Mouse (Mus musculus): Measurements from ENCODE around the gene Zfp422. TPM values are rescaled to one million over a fixed set of nuclear protein-coding genes. Genes with fewer than 3 reads are reported as not detected.
A peak's percentile ranks its signal among the peaks of the same experiment; 100 is the strongest.

The Zfp422 gene
- total and polyA plus RNA-seq, 3 experiments: 13.1 to 19.2 (median 14.8) TPM

GRCm38 (mm10) chr6:116636581-116637235 lies 7.9 kb upstream of the Zfp422 start:
- no peak overlapping the region for H3K9ac ChIP-seq (ENCODE audit: low read depth, low read length)
- no peak for TF ChIP-seq POLR2A (IDR thresholded peaks at IDR 0.05; ENCODE audit: insufficient read depth, low read depth, low read length)
- TF ChIP-seq EP300 (IDR thresholded peaks at IDR 0.05; ENCODE audit: insufficient read depth, low read depth, low read length): no peak
- peak in 1 of 2 experiments; percentile 23 for DNase-seq
- H3K4me3 ChIP-seq: no peak overlapping the region
- intact Hi-C loops (cut with DNase I): no loop called here
- no peaks in the 10 kb centered on the region for H3K79me2 ChIP-seq (replicated peaks; ENCODE audit: control insufficient read depth, insufficient read depth, low read length)
- peak overlapping the region; percentile 90 for H3K27ac ChIP-seq
- peaks cover 34% of the 10 kb centered on the region for H3K4me1 ChIP-seq (ENCODE audit: control insufficient read depth, insufficient read depth, low read length)
- no peaks in the 10 kb centered on the region for H3K27me3 ChIP-seq (ENCODE audit: control insufficient read depth, insufficient read depth, low read length)
- peaks cover 12% of the 10 kb centered on the region for H3K36me3 ChIP-seq (ENCODE audit: control insufficient read depth, insufficient read depth, low read length)
- 42% methylated on average over 9 of the region's 9 CpGs for WGBS

- Histone ChIP-seq H3K27me3 (ENCODE audit: control insufficient read depth, insufficient read depth, low read length) (no peaks in the 10 kb centered on the region), H3K9ac (ENCODE audit: low read depth, low read length) (peak overlapping the region; percentile 50; the same call in 1 of the 2 replicates), H3K4me1 (ENCODE audit: control insufficient read depth, insufficient read depth, low read length) (peaks cover 34% of the 10 kb centered on the region), H3K36me3 (ENCODE audit: control insufficient read depth, insufficient read depth, low read length) (peaks cover 12% of the 10 kb centered on the region), H3K4me3 (no peak overlapping the region), H3K79me2 (replicated peaks; ENCODE audit: control insufficient read depth, insufficient read depth, low read length) (no peaks in the 10 kb centered on the region), H3K27ac (peak overlapping the region; percentile 90)
- 15% methylated on average over 10 of the region's 10 CpGs for WGBS
- DNase-seq: peak; percentile 87 to 91
- intact Hi-C loops (cut with DNase I): loop anchor here (1.0 kb wide), 2 partner anchors 9 to 15 kb away; partner anchors contain the start of gene Depp1
- TF ChIP-seq EP300 (IDR thresholded peaks at IDR 0.05; ENCODE audit: insufficient read depth, low read depth, low read length) (peak; percentile 100), POLR2A (IDR thresholded peaks at IDR 0.05; ENCODE audit: insufficient read depth, low read depth, low read length) (peak; percentile 56; the same call in 1 of the 2 replicates), CTCF (IDR thresholded peaks at IDR 0.05) (no peak)
These were observed 6.7 kb upstream of the Zfp422 start for GRCm38 (mm10) chr6:116635251-116636180.

DNA sequence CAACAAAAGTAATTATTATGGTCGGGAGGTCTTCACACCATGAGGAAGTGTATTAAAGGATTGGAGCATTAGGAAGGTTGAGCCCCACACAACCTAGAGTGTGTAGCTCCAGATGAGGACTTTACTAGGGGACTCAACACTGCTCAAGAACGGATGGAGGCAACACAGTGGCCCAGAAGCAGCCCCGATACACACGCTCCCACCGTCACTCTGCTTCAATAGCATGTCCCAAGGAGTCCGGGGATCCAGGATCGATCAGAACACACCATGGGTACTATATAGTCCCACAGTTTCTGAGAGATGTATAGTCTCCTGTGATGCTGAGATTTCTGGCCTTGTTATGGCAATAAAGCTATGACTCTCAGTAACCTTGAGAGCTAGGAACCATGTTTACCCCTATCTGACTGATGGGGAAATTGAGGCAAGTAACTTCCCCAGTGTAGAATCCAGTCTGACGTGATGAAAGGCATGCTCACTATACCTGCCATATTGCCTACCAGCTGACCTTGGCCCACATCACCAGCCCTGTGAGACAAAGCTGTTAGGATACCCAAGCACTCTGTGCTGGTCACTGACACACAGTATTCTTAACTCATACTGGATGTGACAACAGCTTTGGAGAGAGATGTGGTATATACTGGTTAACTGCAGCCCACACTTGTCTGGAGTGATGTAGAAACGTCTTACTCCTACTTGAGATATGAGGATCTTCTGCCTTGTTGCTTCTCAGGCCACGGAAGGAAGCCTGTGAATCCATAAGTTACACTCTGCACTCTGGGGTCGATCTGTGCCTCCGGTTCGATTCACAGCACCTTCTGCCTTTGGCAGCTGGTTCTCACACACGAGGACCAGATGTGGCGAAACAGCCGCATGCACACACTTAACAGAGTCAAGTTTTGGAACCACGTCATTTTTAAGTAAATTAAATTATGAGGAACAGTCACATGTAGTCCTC lies 5.2 kb upstream of the Zfp422 start:
- H3K27me3 ChIP-seq (ENCODE audit: control insufficient read depth, insufficient read depth, low read length): no peaks in the 10 kb centered on the region
- no peak for DNase-seq
- 92% methylated on average over 17 of the region's 17 CpGs for WGBS
- intact Hi-C loops (cut with DNase I): no loop called here
- TF ChIP-seq CTCF (IDR thresholded peaks at IDR 0.05) (no peak), POLR2A (IDR thresholded peaks at IDR 0.05; ENCODE audit: insufficient read depth, low read depth, low read length) (no peak), EP300 (IDR thresholded peaks at IDR 0.05; ENCODE audit: insufficient read depth, low read depth, low read length) (no peak)
- peaks cover 14% of the 10 kb centered on the region for H3K36me3 ChIP-seq (ENCODE audit: control insufficient read depth, insufficient read depth, low read length)
- no peaks in the 10 kb centered on the region for H3K79me2 ChIP-seq (replicated peaks; ENCODE audit: control insufficient read depth, insufficient read depth, low read length)
- H3K4me3 ChIP-seq: no peak overlapping the region
- peaks cover 31% of the 10 kb centered on the region for H3K4me1 ChIP-seq (ENCODE audit: control insufficient read depth, insufficient read depth, low read length)
- H3K9ac ChIP-seq (ENCODE audit: low read depth, low read length): no peak overlapping the region
- H3K27ac ChIP-seq: peak overlapping the region; percentile 90

DNA sequence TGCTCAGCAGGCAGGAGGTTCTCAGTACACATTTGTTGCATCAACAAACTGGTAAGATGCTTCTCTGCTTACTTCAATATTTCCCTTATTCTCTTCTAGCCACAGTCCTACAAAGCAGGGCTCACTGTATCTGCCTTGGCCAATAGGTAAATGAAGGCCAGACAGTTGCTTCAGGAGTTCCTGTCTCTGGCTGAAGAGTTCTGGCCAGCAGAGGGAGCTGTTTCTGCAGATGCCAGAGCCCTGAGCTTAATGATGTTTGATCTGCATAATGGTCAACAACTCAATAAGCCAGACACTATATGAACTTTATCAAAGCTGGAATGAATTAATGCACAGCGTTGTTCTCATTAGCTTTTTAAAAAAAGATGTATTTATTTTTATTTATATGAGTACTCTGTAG lies 3.3 kb upstream of the Zfp422 start:
- Histone ChIP-seq H3K27me3 (ENCODE audit: control insufficient read depth, insufficient read depth, low read length) (no peaks in the 10 kb centered on the region), H3K4me3 (no peak overlapping the region), H3K36me3 (ENCODE audit: control insufficient read depth, insufficient read depth, low read length) (peaks cover 12% of the 10 kb centered on the region), H3K27ac (no peak overlapping the region), H3K79me2 (replicated peaks; ENCODE audit: control insufficient read depth, insufficient read depth, low read length) (no peaks in the 10 kb centered on the region), H3K4me1 (ENCODE audit: control insufficient read depth, insufficient read depth, low read length) (peaks cover 19% of the 10 kb centered on the region), H3K9ac (ENCODE audit: low read depth, low read length) (no peak overlapping the region)
- TF ChIP-seq EP300 (IDR thresholded peaks at IDR 0.05; ENCODE audit: insufficient read depth, low read depth, low read length): peak; percentile 81
- peak; percentile 94 for TF ChIP-seq CTCF (IDR thresholded peaks at IDR 0.05)
- TF ChIP-seq POLR2A (IDR thresholded peaks at IDR 0.05; ENCODE audit: insufficient read depth, low read depth, low read length): no peak
- intact Hi-C loops (cut with DNase I): loop anchor here (1.0 kb wide), 2 partner anchors 19 to 65 kb away; no protein-coding TSS in a partner anchor
- 24% methylated on average over 1 of the region's 1 CpGs for WGBS
- peak; percentile 82 to 85 for DNase-seq

DNA sequence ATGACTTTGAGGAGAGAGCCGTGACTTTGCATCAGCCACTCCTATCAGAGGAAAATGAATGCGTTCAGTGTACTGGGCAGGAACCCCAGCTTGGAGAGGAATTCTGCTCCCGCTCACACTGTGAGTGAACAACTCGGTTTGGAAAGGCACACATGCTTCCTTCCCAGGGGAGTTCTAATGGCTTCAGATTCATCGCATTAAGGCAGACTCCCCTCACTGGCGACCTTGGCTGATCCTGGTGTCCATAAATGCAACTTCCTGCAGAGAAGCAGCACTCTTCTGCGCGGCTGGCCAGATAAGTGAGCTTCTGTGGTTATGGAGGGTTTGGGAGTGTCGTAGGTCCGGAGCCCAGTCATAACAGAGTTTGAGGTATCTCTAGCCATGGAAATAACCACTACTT lies 967 bp upstream of the Zfp422 start:
- H3K4me3 ChIP-seq: no peak overlapping the region
- intact Hi-C loops (cut with DNase I): no loop called here
- H3K4me1 ChIP-seq (ENCODE audit: control insufficient read depth, insufficient read depth, low read length): peaks cover 5% of the 10 kb centered on the region
- H3K27ac ChIP-seq: no peak overlapping the region; the same call in 1 of the 2 replicates
- TF ChIP-seq CTCF (IDR thresholded peaks at IDR 0.05) (no peak), EP300 (IDR thresholded peaks at IDR 0.05; ENCODE audit: insufficient read depth, low read depth, low read length) (no peak), POLR2A (IDR thresholded peaks at IDR 0.05; ENCODE audit: insufficient read depth, low read depth, low read length) (no peak)
- peaks cover 3% of the 10 kb centered on the region for H3K36me3 ChIP-seq (ENCODE audit: control insufficient read depth, insufficient read depth, low read length)
- DNase-seq: no peak
- no peaks in the 10 kb centered on the region for H3K79me2 ChIP-seq (replicated peaks; ENCODE audit: control insufficient read depth, insufficient read depth, low read length)
- no peak overlapping the region for H3K9ac ChIP-seq (ENCODE audit: low read depth, low read length)
- H3K27me3 ChIP-seq (ENCODE audit: control insufficient read depth, insufficient read depth, low read length): no peaks in the 10 kb centered on the region
- 27% methylated on average over 10 of the region's 10 CpGs for WGBS

Measured in heart, adult 2 months (tissue).